Mouse (Mus musculus): ENCODE data around the gene Olfr782. TPM values are rescaled to one million over a fixed set of nuclear protein-coding genes. Genes with fewer than 3 reads are reported as not detected.
"Not testable (repeated sequence)": the region's sequence is repeated elsewhere in the genome, so short reads cannot be mapped to it uniquely, and the experiment has no call there.

Gene Olfr782
- not detected for total RNA-seq (2021)
- long read RNA-seq, experiment 1 = 0 reads
- long read RNA-seq, experiment 2 = 0 reads

DNA sequence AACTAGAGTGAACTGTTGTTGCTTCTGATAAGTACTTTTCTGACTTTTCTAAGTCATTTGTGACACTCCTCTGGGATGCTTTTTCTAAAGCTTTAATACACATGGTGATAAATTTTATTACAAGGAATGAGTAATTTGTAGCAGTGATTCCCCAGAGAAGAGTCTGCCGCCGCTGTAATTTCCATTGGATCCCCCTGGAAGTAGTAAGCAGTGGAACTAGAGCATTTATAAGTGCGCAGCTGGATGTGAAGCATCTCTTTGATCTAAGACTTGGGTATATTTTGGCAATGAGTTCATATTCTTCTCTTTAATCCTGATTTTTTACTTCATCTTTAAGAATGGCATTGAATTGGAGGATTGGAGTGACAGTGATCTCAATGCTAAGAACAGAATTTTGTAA, at the start of gene Olfr782:
Gene Olfr782, plus strand, starts transcription at position 301 of the 400 bp plus-strand sequence.
- no peak within 1 kb of the TSS for H3K4me3 ChIP-seq
- H3K27ac ChIP-seq = no peak within 1 kb of the TSS
- TF ChIP-seq CTCF (IDR thresholded peaks at IDR 0.05) = no peak
- no peak for DNase-seq
- intact Hi-C loops (cut with DNase I) = no loop called here

DNA sequence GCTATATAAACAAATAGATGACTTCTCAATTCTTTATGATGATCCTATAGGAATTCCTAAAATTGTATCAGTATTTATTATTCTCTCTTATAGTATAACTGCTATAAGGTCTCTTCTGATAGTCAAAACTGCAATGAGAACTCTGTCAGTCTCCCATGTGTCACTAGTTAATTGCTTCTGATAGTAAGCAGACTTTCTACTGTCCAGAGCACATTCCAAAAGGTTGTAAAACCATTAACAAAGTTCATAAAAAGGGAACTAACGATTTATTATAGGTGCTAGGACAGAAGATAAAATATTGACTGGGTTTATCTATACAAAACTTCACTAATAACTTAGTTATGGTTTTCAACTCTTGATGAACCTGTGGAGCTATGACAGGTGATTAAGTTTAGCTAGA, 35.7 kb upstream of the Olfr782 start:
- intact Hi-C loops (cut with DNase I); H3K27ac ChIP-seq; DNase-seq; H3K4me3 ChIP-seq: not testable (repeated sequence)

DNA sequence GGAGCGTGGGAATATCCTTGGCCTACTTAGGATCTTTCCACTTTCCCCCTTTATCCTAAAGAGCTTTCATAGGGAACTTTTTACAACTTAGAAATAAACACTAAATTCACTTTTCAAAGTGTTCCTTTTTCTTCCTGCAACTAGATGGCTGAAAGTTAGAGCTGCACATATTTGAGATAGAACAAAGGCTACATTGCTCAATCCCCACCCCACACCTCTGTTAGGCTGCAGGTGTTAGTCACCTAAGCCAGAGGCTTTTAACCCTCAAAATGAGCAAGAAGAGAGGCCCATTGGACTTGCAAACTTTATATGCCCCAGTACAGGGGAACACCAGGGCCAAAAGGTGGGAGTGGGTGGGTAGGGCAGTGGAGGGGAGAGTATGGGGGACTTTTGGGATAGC, 35.1 kb upstream of the Olfr782 start:
- H3K27ac ChIP-seq; intact Hi-C loops (cut with DNase I); DNase-seq; H3K4me3 ChIP-seq: not testable (repeated sequence)

DNA sequence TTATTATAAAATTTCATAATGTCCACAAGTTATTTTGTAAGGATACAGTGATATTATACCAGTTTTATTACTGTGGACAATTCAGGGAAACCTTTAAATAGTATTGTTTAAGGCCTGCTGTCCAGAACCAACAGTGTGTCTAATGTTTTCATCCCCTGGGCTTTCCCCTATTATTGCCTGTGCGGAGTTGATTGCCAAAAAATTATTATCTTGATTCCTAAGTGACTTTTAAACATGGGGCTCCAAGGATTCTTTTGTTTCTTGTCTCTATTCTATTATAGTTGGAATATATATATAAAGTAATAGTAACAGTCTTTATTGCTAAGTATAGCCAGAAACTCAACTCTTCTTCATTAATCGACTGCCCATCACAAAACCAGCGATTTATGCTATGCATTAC, 30.8 kb upstream of the Olfr782 start, which contains the start of gene Olfr780:
Gene Olfr780, plus strand, starts transcription at position 301 of the 400 bp plus-strand sequence.
- Histone ChIP-seq H3K27ac (no peak within 1 kb of the TSS), H3K4me3 (no peak within 1 kb of the TSS)
- intact Hi-C loops (cut with DNase I) = no loop called here
- DNase-seq = no peak
- no peak for TF ChIP-seq CTCF (IDR thresholded peaks at IDR 0.05)

DNA sequence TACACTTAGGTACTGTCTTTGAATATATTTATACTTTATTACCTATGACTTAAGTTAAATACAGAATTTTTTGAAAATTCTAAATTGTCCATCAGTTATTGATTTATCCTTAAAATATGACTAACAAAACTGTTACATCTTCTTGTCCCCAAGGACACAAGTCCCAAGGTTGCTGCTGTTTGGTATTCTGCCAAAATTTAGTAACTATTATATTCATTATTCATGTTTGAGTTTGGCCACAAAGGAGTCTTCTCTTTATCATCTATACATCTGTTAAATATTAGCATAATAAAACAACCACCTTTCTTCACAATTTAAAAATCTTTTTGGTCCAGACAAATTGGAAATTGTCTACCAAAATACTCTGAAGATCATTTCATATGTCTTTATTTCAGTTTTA, 20.1 kb upstream of the Olfr782 start, which contains the start of gene Olfr781:
Gene Olfr781, plus strand, starts transcription at position 301 of the 400 bp plus-strand sequence.
- intact Hi-C loops (cut with DNase I) = no loop called here
- no peak for TF ChIP-seq CTCF (IDR thresholded peaks at IDR 0.05)
- DNase-seq = no peak
- H3K4me3 ChIP-seq = no peak within 1 kb of the TSS
- no peak within 1 kb of the TSS for H3K27ac ChIP-seq

DNA sequence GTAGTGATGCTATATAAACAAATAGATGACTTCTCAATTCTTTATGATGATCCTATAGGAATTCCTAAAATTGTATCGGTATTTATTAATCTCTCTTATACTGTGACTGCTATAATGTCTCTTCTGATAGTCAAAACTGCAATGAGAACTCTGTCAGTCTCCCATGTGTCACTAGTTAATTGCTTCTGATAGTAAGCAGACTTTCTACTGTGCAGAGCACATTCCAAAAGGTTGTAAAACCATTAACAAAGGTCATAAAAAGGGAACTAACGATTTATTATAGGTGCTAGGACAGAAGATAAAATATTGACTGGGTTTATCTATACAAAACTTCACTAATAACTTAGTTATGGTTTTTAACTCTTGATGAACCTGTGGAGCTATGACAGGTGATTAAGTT, 3.8 kb downstream of the Olfr782 start:
- DNase-seq; H3K27ac ChIP-seq; H3K4me3 ChIP-seq; intact Hi-C loops (cut with DNase I): not testable (repeated sequence)

DNA sequence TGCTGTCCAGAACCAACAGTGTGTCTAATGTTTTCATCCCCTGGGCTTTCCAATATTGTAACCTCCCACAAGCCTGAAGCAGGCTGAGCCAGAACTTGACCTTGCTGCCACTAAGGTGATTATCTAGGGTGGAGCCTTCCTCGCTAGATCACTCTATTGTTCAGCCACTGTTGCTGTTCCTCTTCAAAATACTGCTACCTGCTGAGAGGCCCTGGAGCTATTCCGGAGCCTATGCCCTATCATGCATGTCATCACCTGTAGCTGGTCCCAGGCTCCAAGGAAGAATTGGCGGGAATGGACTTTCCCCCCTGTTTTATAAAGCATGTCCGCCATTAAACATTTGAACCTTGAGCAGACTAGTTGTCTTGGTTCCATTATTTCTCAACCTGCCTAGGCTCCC, 7.8 kb downstream of the Olfr782 start:
- intact Hi-C loops (cut with DNase I); H3K27ac ChIP-seq; H3K4me3 ChIP-seq; DNase-seq: not testable (repeated sequence)

DNA sequence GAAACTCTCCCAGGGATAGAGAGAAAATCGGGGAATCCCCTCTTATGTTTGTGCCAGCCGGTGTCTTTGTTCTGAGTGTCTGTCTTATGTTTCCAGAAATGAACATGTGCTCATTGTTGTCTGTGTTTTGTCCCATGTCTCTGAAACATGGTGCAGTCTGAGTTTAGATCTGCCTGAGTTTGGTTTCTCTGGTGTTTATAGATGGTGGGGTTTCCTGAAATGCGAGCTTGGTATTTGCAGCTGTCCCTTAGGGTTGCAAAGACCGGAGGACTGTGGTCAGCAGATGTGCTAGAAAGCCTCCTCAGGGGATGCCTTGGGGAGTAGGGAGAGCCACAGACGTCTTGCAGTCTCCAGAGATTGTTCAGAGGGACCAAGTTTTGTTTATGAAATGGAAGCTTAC, 8.7 kb downstream of the Olfr782 start:
- TF ChIP-seq CTCF (IDR thresholded peaks at IDR 0.05) = no peak
- H3K27ac ChIP-seq = no peak overlapping the region
- intact Hi-C loops (cut with DNase I) = no loop called here
- no peak for DNase-seq
- H3K4me3 ChIP-seq = no peak overlapping the region

DNA sequence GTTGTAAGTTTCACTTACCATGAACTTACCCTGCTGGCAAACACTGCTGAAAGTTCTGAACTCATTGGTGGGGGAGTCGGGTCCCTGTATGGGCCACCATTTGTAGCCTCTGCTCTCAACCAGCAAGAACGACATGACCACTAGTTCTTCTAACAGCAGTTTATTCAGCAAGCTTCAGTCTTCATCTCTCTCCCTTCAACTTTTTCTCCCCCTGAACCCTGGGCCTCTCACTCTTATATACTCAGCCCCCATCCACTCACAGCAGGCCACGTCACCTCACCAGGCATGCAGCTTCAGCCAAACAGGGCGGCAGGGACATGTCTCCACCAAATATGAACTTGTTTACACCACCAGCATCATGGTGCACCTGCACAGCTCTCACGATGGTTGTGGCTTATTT, 25.4 kb downstream of the Olfr782 start:
- DNase-seq; H3K27ac ChIP-seq; H3K4me3 ChIP-seq; intact Hi-C loops (cut with DNase I): not testable (repeated sequence)

DNA sequence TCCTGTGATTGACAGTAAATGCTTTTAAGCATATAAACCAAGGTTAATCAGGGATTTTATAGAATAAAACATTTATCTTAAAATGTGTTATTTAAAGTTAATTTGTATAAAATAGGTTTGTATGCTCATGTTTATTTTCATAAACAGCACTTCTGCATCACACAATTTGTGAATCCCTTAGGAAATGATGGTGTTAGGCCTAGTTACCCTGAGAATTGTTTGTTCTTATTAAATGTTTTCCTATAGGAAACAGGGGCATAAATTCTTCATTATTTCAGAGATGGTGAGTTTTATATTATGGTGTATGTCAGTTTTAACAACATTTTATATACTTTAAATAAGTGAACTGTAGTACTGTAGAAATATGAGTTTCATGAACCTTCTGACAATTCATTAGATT, 35.1 kb downstream of the Olfr782 start, which contains the start of gene Olfr784:
Gene Olfr784, plus strand, starts transcription at position 301 of the 400 bp plus-strand sequence.
- Histone ChIP-seq H3K27ac (no peak within 1 kb of the TSS), H3K4me3 (no peak within 1 kb of the TSS)
- intact Hi-C loops (cut with DNase I) = no loop called here
- TF ChIP-seq CTCF (IDR thresholded peaks at IDR 0.05) = no peak
- DNase-seq = no peak

DNA sequence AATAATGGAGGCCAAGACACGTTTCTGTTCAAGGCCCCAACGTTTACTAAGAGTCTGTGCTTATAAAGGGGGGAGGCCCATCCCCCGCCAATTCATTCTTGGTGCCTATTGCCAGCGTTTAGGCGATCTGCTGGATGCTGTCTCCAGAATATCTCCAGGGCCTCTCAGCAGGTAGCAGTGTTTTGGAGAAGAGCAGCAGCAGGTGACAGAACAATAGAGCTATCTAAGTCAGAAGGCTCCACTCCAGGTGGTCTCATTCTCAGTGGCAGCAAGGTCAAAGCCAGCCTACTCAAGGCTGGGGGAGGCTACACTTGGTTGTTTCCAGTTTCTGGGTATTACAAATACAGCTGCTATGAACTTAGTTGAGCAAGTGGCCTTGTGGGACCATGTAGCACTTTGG, 52.2 kb downstream of the Olfr782 start:
- DNase-seq = no peak
- H3K27ac ChIP-seq = no peak overlapping the region
- intact Hi-C loops (cut with DNase I) = no loop called here
- TF ChIP-seq CTCF (IDR thresholded peaks at IDR 0.05) = no peak
- H3K4me3 ChIP-seq = no peak overlapping the region

Other genes starting within 250 kb of the Olfr782 start
- gene Olfr768, start 249.5 kb upstream of the Olfr782 start, total RNA-seq (2021) = not detected
- not detected for gene Olfr769, start 231.0 kb upstream of the Olfr782 start, total RNA-seq (2021)
- not detected for gene Olfr770, start 209.9 kb upstream of the Olfr782 start, total RNA-seq (2021)
- not detected for gene Olfr771, start 184.1 kb upstream of the Olfr782 start, total RNA-seq (2021)
- not detected for gene Olfr772, start 170.9 kb upstream of the Olfr782 start, total RNA-seq (2021)
- not detected for gene Olfr773, start 161.4 kb upstream of the Olfr782 start, total RNA-seq (2021)
- not detected for gene Olfr774, start 112.6 kb upstream of the Olfr782 start, total RNA-seq (2021)
- gene Olfr775, start 100.4 kb upstream of the Olfr782 start, total RNA-seq (2021) = not detected
- not detected for gene Olfr776, start 89.7 kb upstream of the Olfr782 start, total RNA-seq (2021)
- not detected for gene Olfr777, start 77.4 kb upstream of the Olfr782 start, total RNA-seq (2021)
- not detected for gene Olfr780, start 30.7 kb upstream of the Olfr782 start, total RNA-seq (2021)
- gene Olfr781, start 20.0 kb upstream of the Olfr782 start, total RNA-seq (2021) = not detected
- not detected for gene Olfr784, start 35.2 kb downstream of the Olfr782 start, total RNA-seq (2021)
- gene Olfr785, start 56.6 kb downstream of the Olfr782 start, total RNA-seq (2021) = not detected
- gene Olfr786, start 78.5 kb downstream of the Olfr782 start, total RNA-seq (2021) = not detected
- gene Olfr787, start 113.0 kb downstream of the Olfr782 start, total RNA-seq (2021) = not detected
- not detected for gene Olfr788, start 122.1 kb downstream of the Olfr782 start, total RNA-seq (2021)
- gene Olfr789, start 135.9 kb downstream of the Olfr782 start, total RNA-seq (2021) = not detected
- not detected for gene Olfr790, start 149.6 kb downstream of the Olfr782 start, total RNA-seq (2021)
- gene Olfr791, start 172.9 kb downstream of the Olfr782 start, total RNA-seq (2021) = not detected
- gene Olfr792, start 190.3 kb downstream of the Olfr782 start, total RNA-seq (2021) = not detected
- gene Olfr794, start 218.8 kb downstream of the Olfr782 start, total RNA-seq (2021) = not detected